Mouse (Mus musculus): ENCODE measurements around the gene 9230112D13Rik.

The 9230112D13Rik gene

GRCm38 (mm10) chr14:34522701-34523100 lies at the start of gene 9230112D13Rik:
TSS of gene 9230112D13Rik (minus strand) at chr14:34522801.
- DNase-seq: no peak

GRCm38 (mm10) chr14:34571610-34572387 lies 49.2 kb upstream of the 9230112D13Rik start:
- no peak for DNase-seq

GRCm38 (mm10) chr14:34570903-34571302 lies 48.3 kb upstream of the 9230112D13Rik start:
- DNase-seq: no peak

- peak; percentile 42 to 48 for DNase-seq
These were observed 47.7 kb upstream of the 9230112D13Rik start for GRCm38 (mm10) chr14:34570294-34570693.

GRCm38 (mm10) chr14:34569534-34570194 lies 47.1 kb upstream of the 9230112D13Rik start:
- no peak for DNase-seq

- DNase-seq: no peak
These were observed 46.0 kb upstream of the 9230112D13Rik start for GRCm38 (mm10) chr14:34568626-34569025.

- no peak for DNase-seq
These were observed 45.1 kb upstream of the 9230112D13Rik start for GRCm38 (mm10) chr14:34567697-34568096.

- no peak for DNase-seq
These were observed 43.9 kb upstream of the 9230112D13Rik start for GRCm38 (mm10) chr14:34566530-34566929.

- DNase-seq: no peak
These were observed 43.1 kb upstream of the 9230112D13Rik start for GRCm38 (mm10) chr14:34565711-34566110.

GRCm38 (mm10) chr14:34564646-34565045 lies 42.0 kb upstream of the 9230112D13Rik start:
- no peak for DNase-seq

GRCm38 (mm10) chr14:34562393-34562792 lies 39.8 kb upstream of the 9230112D13Rik start:
- no peak for DNase-seq

- DNase-seq: no peak
These were observed 39.0 kb upstream of the 9230112D13Rik start for GRCm38 (mm10) chr14:34561647-34562046.

GRCm38 (mm10) chr14:34558947-34559346 lies 36.3 kb upstream of the 9230112D13Rik start:
- DNase-seq: no peak

- DNase-seq: no peak
These were observed 32.6 kb upstream of the 9230112D13Rik start for GRCm38 (mm10) chr14:34555211-34555610.

- DNase-seq: no peak
These were observed 31.4 kb upstream of the 9230112D13Rik start for GRCm38 (mm10) chr14:34554047-34554446.

GRCm38 (mm10) chr14:34553470-34553869 lies 30.9 kb upstream of the 9230112D13Rik start:
- DNase-seq: no peak

- DNase-seq: no peak
These were observed 29.6 kb upstream of the 9230112D13Rik start for GRCm38 (mm10) chr14:34552226-34552625.

GRCm38 (mm10) chr14:34549004-34549671 lies 26.5 kb upstream of the 9230112D13Rik start:
- DNase-seq: peak; percentile 57 to 60

GRCm38 (mm10) chr14:34548391-34549001 lies 25.9 kb upstream of the 9230112D13Rik start:
- DNase-seq: no peak

GRCm38 (mm10) chr14:34544545-34544944 lies 21.9 kb upstream of the 9230112D13Rik start:
- DNase-seq: no peak

GRCm38 (mm10) chr14:34544001-34544400 lies 21.4 kb upstream of the 9230112D13Rik start:
- no peak for DNase-seq

GRCm38 (mm10) chr14:34543596-34543995 lies 21.0 kb upstream of the 9230112D13Rik start:
- no peak for DNase-seq

- no peak for DNase-seq
These were observed 19.3 kb upstream of the 9230112D13Rik start for GRCm38 (mm10) chr14:34541896-34542295.
